Mouse (Mus musculus) midbrain, embryonic 16.5 days (tissue): ENCODE data around the gene Baat. TPM values are rescaled to one million over a fixed set of nuclear protein-coding genes. Genes with fewer than 3 reads are reported as not detected.

Source experiments
- ATAC-seq: fragments of 200-750 bp; cut with Nextera tagmentation; 2 replicates; pipeline ENCODE4 v1.8.0; 2017; ENCODE audit warnings: moderate TSS enrichment
- H3K27ac ChIP-seq: fragments of 300-500 bp; sonication (generic); 2 replicates; pipeline ENCODE4 v1.5.1; 2014; ENCODE audit warnings: mild to moderate bottlenecking, low read length, mixed read lengths
- H3K27me3 ChIP-seq: fragments of 300-500 bp; sonication (generic); 2 replicates; pipeline ENCODE4 v1.6.1; 2014; ENCODE audit warnings: low read depth, low read length, mixed read lengths; ENCODE audit not compliant: control insufficient read depth, insufficient read depth
- H3K36me3 ChIP-seq: fragments of 300-500 bp; sonication (generic); 2 replicates; pipeline ENCODE4 v1.6.1; 2014; ENCODE audit warnings: mild to moderate bottlenecking, low read length, moderate library complexity, mixed read lengths; ENCODE audit not compliant: control insufficient read depth, insufficient read depth
- H3K4me1 ChIP-seq: fragments of 300-500 bp; sonication (generic); 2 replicates; pipeline ENCODE4 v1.6.1; 2014; ENCODE audit warnings: mild to moderate bottlenecking, low read length, mixed read lengths; ENCODE audit not compliant: control insufficient read depth, insufficient read depth
- H3K4me2 ChIP-seq: fragments of 300-500 bp; sonication (generic); 2 replicates; pipeline ENCODE4 v1.6.1; 2014; ENCODE audit warnings: mild to moderate bottlenecking, low read length, mixed read lengths
- H3K4me3 ChIP-seq: fragments of 300-500 bp; sonication (generic); 2 replicates; pipeline ENCODE4 v1.5.1; 2014; ENCODE audit warnings: low read depth, mild to moderate bottlenecking, low read length, moderate library complexity, mixed read lengths
- H3K9ac ChIP-seq: fragments of 300-500 bp; sonication (generic); 2 replicates; pipeline ENCODE4 v1.6.1; 2014; ENCODE audit warnings: low read depth, low read length, mixed read lengths
- H3K9me3 ChIP-seq: fragments of 300-500 bp; sonication (generic); replicated peaks from 2 replicates; pipeline ENCODE4 v1.6.1; 2014; ENCODE audit warnings: mild to moderate bottlenecking, low read length, mixed read lengths; ENCODE audit not compliant: control insufficient read depth, poor library complexity, severe bottlenecking
- WGBS: fragments of 180-500 bp; shearing (Covaris S2); extraction: QIAGEN DNeasy Blood & Tissue Kit; methylation state at CpG from one replicate; pipeline ENCODE4 v1.1.7; 2014; 5-methylcytosine and 5-hydroxymethylcytosine counted together
- polyA plus RNA-seq: library from polyadenylated mRNA; unstranded; fragments of >200 nt; fragmentation: Nextera tagmentation; extraction: Ambion mirVana; gene quantifications from 2 replicates; pipeline ENCODE4 v1.2.1, GENCODE M21; 2015

Gene Baat
- polyA plus RNA-seq, 1 experiment from 2014 or later, result 0.18 TPM

GRCm38 (mm10) chr4:49535675-49536294, 29.4 kb upstream of the Baat start:
- Histone ChIP-seq H3K4me2 (no peak overlapping the region), H3K9me3 (no peaks in the 10 kb centered on the region; the same call in 1 of the 2 replicates), H3K4me1 (no peaks in the 10 kb centered on the region), H3K36me3 (peaks cover 16% of the 10 kb centered on the region), H3K9ac (no peak overlapping the region), H3K27me3 (no peaks in the 10 kb centered on the region), H3K27ac (no peak overlapping the region), H3K4me3 (no peak overlapping the region)
- 97% methylated on average over 4 of the region's 4 CpGs for WGBS
- ATAC-seq, result no peak

- Histone ChIP-seq H3K9ac (no peak overlapping the region), H3K4me2 (no peak overlapping the region), H3K4me3 (no peak overlapping the region), H3K27ac (no peak overlapping the region), H3K9me3 (peaks cover under 1% of the 10 kb centered on the region; the same call in 1 of the 2 replicates), H3K36me3 (peaks cover 24% of the 10 kb centered on the region), H3K4me1 (no peaks in the 10 kb centered on the region), H3K27me3 (no peaks in the 10 kb centered on the region)
- WGBS, result 90% methylated on average over 3 of the region's 3 CpGs
- no peak for ATAC-seq
Observed at GRCm38 (mm10) chr4:49535036-49535435, 28.7 kb upstream of the Baat start.

- Histone ChIP-seq H3K4me2 (no peak overlapping the region), H3K27ac (no peak overlapping the region), H3K9me3 (no peaks in the 10 kb centered on the region; the same call in 1 of the 2 replicates), H3K9ac (no peak overlapping the region), H3K36me3 (peaks cover 12% of the 10 kb centered on the region), H3K4me1 (peaks cover 22% of the 10 kb centered on the region), H3K4me3 (no peak overlapping the region), H3K27me3 (no peaks in the 10 kb centered on the region)
- ATAC-seq, result no peak
- WGBS, result 83% methylated on average over 9 of the region's 9 CpGs
Observed at GRCm38 (mm10) chr4:49522576-49522975, 16.2 kb upstream of the Baat start.

GRCm38 (mm10) chr4:49521346-49521745, 15.0 kb upstream of the Baat start:
- under 1% methylated on average over 17 of the region's 17 CpGs for WGBS
- Histone ChIP-seq H3K36me3 (peaks cover 11% of the 10 kb centered on the region), H3K9me3 (no peaks in the 10 kb centered on the region)

GRCm38 (mm10) chr4:49520572-49521340, 14.4 kb upstream of the Baat start, which contains the start of the genes Mrpl50 and Zfp189:
Mrpl50 (minus strand) TSS chr4:49521093.
Zfp189 (plus strand) TSS chr4:49521176.
- Histone ChIP-seq H3K27ac (peak within 1 kb of the TSS; percentile 73), H3K36me3 (peaks cover 11% of the 10 kb centered on the region), H3K9ac (peak within 1 kb of the TSS; percentile 87), H3K4me2 (peak within 1 kb of the TSS; percentile 73), H3K4me3 (peak within 1 kb of the TSS; percentile 65), H3K27me3 (no peaks in the 10 kb centered on the region), H3K9me3 (no peaks in the 10 kb centered on the region), H3K4me1 (peaks cover 22% of the 10 kb centered on the region)
- ATAC-seq, result peak; percentile 100
- WGBS, result under 1% methylated on average over 41 of the region's 41 CpGs

More at GRCm38 (mm10) chr4:49521346-49521745, 15.0 kb upstream of the Baat start:
- Histone ChIP-seq H3K27ac (peak overlapping the region; percentile 19; the same call in 1 of the 2 replicates), H3K4me3 (peak overlapping the region; percentile 65), H3K27me3 (no peaks in the 10 kb centered on the region), H3K4me1 (peaks cover 22% of the 10 kb centered on the region), H3K9ac (peak overlapping the region; percentile 87), H3K4me2 (peak overlapping the region; percentile 73)
- peak; percentile 84 for ATAC-seq

- Histone ChIP-seq H3K27me3 (no peaks in the 10 kb centered on the region), H3K4me2 (peak overlapping the region; percentile 40), H3K36me3 (peaks cover 8% of the 10 kb centered on the region), H3K27ac (no peak overlapping the region), H3K9ac (no peak overlapping the region), H3K4me3 (no peak overlapping the region), H3K4me1 (peaks cover 22% of the 10 kb centered on the region), H3K9me3 (no peaks in the 10 kb centered on the region)
- 77% methylated on average over 5 of the region's 5 CpGs for WGBS
- no peak for ATAC-seq
Observed at GRCm38 (mm10) chr4:49519476-49519875, 13.1 kb upstream of the Baat start.

- no peak overlapping the region for H3K4me3 ChIP-seq
- no peak overlapping the region for H3K27ac ChIP-seq
- no peak overlapping the region for H3K4me2 ChIP-seq
- H3K36me3 ChIP-seq, result peaks cover 14% of the 10 kb centered on the region
- H3K9me3 ChIP-seq, result no peaks in the 10 kb centered on the region
- no peaks in the 10 kb centered on the region for H3K27me3 ChIP-seq
- H3K4me1 ChIP-seq, result peaks cover 7% of the 10 kb centered on the region
- 98% methylated on average over 6 of the region's 6 CpGs for WGBS
- no peak overlapping the region for H3K9ac ChIP-seq
- ATAC-seq, result no peak
Observed at GRCm38 (mm10) chr4:49514441-49514840, 8.1 kb upstream of the Baat start.

GRCm38 (mm10) chr4:49512636-49513035, 6.3 kb upstream of the Baat start:
- H3K4me2 ChIP-seq, result no peak overlapping the region
- H3K4me1 ChIP-seq, result no peaks in the 10 kb centered on the region
- no peak for ATAC-seq
- 96% methylated on average over 4 of the region's 4 CpGs for WGBS
- H3K9me3 ChIP-seq, result no peaks in the 10 kb centered on the region
- H3K27ac ChIP-seq, result no peak overlapping the region
- no peak overlapping the region for H3K4me3 ChIP-seq
- H3K9ac ChIP-seq, result no peak overlapping the region
- H3K27me3 ChIP-seq, result no peaks in the 10 kb centered on the region
- peaks cover 14% of the 10 kb centered on the region for H3K36me3 ChIP-seq
